Mouse (Mus musculus) gastrocnemius, postnatal 10 days (tissue): Measurements from ENCODE around the gene Aph1c. TPM values are rescaled to one million over a fixed set of nuclear protein-coding genes. Genes with fewer than 3 reads are reported as not detected.
"Not testable (repeated sequence)": the region's sequence is repeated elsewhere in the genome, so short reads cannot be mapped to it uniquely, and the experiment has no call there.

Experiments used
- DNase-seq: peaks from one replicate; pipeline ENCODE4 v3.0.0; 2021; ENCODE audit warnings: mixed read lengths
- long read RNA-seq, 2 experiments: library from polyadenylated mRNA; stranded (forward); transcript quantifications; one replicate each; pipeline ENCODE4 v2.0.0; 2021
- total RNA-seq, 2 experiments: library from RNA; stranded (reverse); gene quantifications; 2 replicates each; pipeline ENCODE4 v1.2.3; 2021

Gene Aph1c
- 1 to 10 TPM in 1 of 2 experiments, under 1 TPM in 1; 0.59 to 1.7 TPM for total RNA-seq
- long read RNA-seq, experiment 1, full-length matches to known transcripts = 2 of 2 reads
- long read RNA-seq, experiment 1, partial matches to known transcripts = 0 of 2 reads
- long read RNA-seq, experiment 1, other reads (novel, unspliced or antisense) = 0 of 2 reads
- long read RNA-seq, experiment 2, full-length matches to known transcripts = 1 of 1 reads
- long read RNA-seq, experiment 2, partial matches to known transcripts = 0 of 1 reads
- long read RNA-seq, experiment 2, other reads (novel, unspliced or antisense) = 0 of 1 reads

- peak; percentile 96 for DNase-seq
Measured at GRCm38 (mm10) chr9:66834318-66835096, at the start of gene Aph1c. Gene Aph1c, minus strand, starts transcription at chr9:66834726.

GRCm38 (mm10) chr9:66883500-66883899 lies 49.0 kb upstream of the Aph1c start:
- no peak for DNase-seq

GRCm38 (mm10) chr9:66882406-66882821 lies 47.9 kb upstream of the Aph1c start:
- no peak for DNase-seq

- no peak for DNase-seq
Measured at GRCm38 (mm10) chr9:66881858-66882257, 47.3 kb upstream of the Aph1c start.

GRCm38 (mm10) chr9:66880752-66881151 lies 46.2 kb upstream of the Aph1c start:
- DNase-seq = no peak

GRCm38 (mm10) chr9:66879486-66879885 lies 45.0 kb upstream of the Aph1c start:
- no peak for DNase-seq

GRCm38 (mm10) chr9:66878899-66879298 lies 44.4 kb upstream of the Aph1c start:
- DNase-seq = no peak

GRCm38 (mm10) chr9:66876577-66876976 lies 42.1 kb upstream of the Aph1c start:
- no peak for DNase-seq

- no peak for DNase-seq
Measured at GRCm38 (mm10) chr9:66874297-66874696, 39.8 kb upstream of the Aph1c start.

GRCm38 (mm10) chr9:66873531-66873930 lies 39.0 kb upstream of the Aph1c start:
- DNase-seq = no peak

GRCm38 (mm10) chr9:66873009-66873408 lies 38.5 kb upstream of the Aph1c start:
- not testable (repeated sequence) for DNase-seq

GRCm38 (mm10) chr9:66872015-66872727 lies 37.6 kb upstream of the Aph1c start:
- peak; percentile 57 for DNase-seq

GRCm38 (mm10) chr9:66864708-66865107 lies 30.2 kb upstream of the Aph1c start:
- no peak for DNase-seq

- DNase-seq = no peak
Measured at GRCm38 (mm10) chr9:66863456-66863855, 28.9 kb upstream of the Aph1c start.

GRCm38 (mm10) chr9:66862202-66862601 lies 27.7 kb upstream of the Aph1c start:
- no peak for DNase-seq

- DNase-seq = no peak
Measured at GRCm38 (mm10) chr9:66861104-66861767, 26.7 kb upstream of the Aph1c start.

- no peak for DNase-seq
Measured at GRCm38 (mm10) chr9:66859523-66859922, 25.0 kb upstream of the Aph1c start.

GRCm38 (mm10) chr9:66855865-66856264 lies 21.3 kb upstream of the Aph1c start:
- no peak for DNase-seq

- no peak for DNase-seq
Measured at GRCm38 (mm10) chr9:66852592-66852991, 18.1 kb upstream of the Aph1c start.

- no peak for DNase-seq
Measured at GRCm38 (mm10) chr9:66850966-66851365, 16.4 kb upstream of the Aph1c start.

GRCm38 (mm10) chr9:66846822-66847221 lies 12.3 kb upstream of the Aph1c start:
- no peak for DNase-seq

- peak; percentile 39 for DNase-seq
Measured at GRCm38 (mm10) chr9:66835097-66835480, 563 bp upstream of the Aph1c start.
